ENCODE assay signal across 17 mouse cellular contexts in the genomic region with DNA sequence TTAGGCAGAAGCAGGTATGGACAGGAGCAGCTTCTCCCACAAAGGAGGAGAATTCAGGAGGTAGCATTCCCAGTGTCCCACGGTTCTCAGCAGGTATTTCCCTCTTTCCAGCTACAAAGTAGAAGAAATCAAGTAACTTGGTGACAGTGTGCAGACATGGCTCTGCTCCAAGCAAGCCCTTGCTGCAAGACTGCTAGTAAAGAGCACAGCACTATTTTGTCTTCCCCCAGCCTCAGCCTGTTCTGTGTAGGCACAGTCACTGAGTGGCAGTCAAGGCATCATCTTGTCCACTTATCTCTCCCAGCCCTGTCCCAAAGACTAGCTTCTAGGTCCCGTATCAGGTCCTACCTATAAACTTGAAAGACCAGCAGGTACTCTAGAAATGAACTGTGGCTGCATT.
"Had no signal": no experiment of that assay in that cellular context is flagged by ENCODE, and none has a peak within 500 bp of the region (broad histone marks: within the 10 kb centered on the region; RNA-seq: fewer than 3 reads in every experiment).

No protein-coding gene starts in this region.

- H3K4me2 ChIP-seq: liver, embryonic 13.5 days; midbrain, embryonic 11.5 days had no signal

- DNase-seq: kidney, postnatal 10 days; kidney, postnatal 36 days; layer of hippocampus, postnatal 36 days; liver, embryonic 13.5 days; lung, adult 2 months; lung, postnatal 14 days; lung, postnatal 4 days; midbrain, embryonic 14.5 days; right cerebral cortex, adult 18-20 months; right cerebral cortex, postnatal 14 days; right cerebral cortex, postnatal 4 days; thymus, adult 2 months; thymus, postnatal 14 days; thymus, postnatal 4 days had no signal

- H3K9me3 ChIP-seq: liver, embryonic 13.5 days had no signal

- H3K27ac ChIP-seq: left cerebral cortex, adult 2 months; liver, embryonic 13.5 days; stomach, postnatal 0 days had no signal

- H3K4me3 ChIP-seq: left cerebral cortex, adult 2 months; liver, embryonic 13.5 days had no signal

- H3K36me3 ChIP-seq: liver, embryonic 13.5 days had no signal

- H3K27me3 ChIP-seq: liver, embryonic 13.5 days had no signal

- H3K9ac ChIP-seq: liver, embryonic 13.5 days had no signal
